Mouse (Mus musculus): Measurements from ENCODE around the gene Srd5a3. TPM values are rescaled to one million over a fixed set of nuclear protein-coding genes. Genes with fewer than 3 reads are reported as not detected.
"Not testable (repeated sequence)": the region's sequence is repeated elsewhere in the genome, so short reads cannot be mapped to it uniquely, and the experiment has no call there.

Srd5a3 gene
- 149 and 297 TPM in 2 replicates for polyA plus RNA-seq (2012; rRNA removed)

DNA sequence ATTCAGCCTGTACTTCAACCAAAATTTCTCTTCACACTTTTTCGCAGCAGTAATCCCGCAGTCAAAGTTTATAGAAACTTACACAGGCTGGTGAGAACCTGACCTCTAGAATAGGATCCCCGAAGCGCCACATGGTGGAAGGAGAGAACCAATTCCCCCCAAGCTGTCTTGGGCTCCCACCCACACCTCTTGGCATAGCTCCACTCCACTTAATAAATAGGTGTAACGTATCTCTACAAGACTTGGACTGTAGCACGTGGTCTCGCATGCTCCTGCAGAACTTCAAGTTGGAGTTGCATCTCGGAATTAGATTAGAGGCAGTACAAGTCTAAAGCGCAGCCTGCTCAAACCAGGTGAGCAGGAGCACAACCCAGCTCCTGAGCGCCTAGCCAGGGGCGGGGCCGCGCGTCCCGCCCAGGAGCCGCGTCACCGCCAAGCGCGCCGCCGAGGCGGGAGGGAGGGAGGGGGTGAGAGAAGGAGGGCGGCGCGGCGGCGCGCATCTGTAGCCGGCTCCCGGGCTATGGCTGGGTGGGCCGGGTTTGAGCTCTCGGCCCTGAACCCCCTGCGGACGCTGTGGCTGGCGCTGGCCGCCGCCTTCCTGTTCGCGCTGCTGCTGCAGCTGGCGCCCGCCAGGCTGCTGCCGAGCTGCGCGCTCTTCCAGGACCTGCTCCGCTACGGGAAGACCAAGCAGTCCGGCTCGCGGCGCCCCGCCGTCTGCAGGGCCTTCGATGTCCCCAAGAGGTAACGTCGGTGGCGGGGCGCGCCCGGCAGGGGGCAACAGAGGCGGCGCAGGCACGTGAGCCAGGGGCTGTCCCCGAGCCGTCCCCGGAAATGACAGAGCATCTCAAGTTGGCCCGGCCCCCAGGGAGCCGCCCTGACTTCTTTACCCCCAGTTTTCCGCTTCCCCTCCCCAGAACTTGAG, at the start of gene Srd5a3:
TSS of gene Srd5a3 (plus strand) at position 464 of the 922 bp plus-strand sequence.
- peak; percentile 93 to 98 for DNase-seq (ENCODE audit: low read depth in 1 of 2, low spot score in 2 of 2)
- H3K36me3 ChIP-seq (ENCODE audit: control insufficient read depth, insufficient read depth, low read length): no peaks in the 10 kb centered on the region
- TF ChIP-seq POLR2A (IDR thresholded peaks at IDR 0.05; ENCODE audit: low read depth, low read length) (peak; percentile 81), CTCF (IDR thresholded peaks at IDR 0.05; ENCODE audit: extremely low read depth, insufficient read depth, insufficient read length, insufficient replicate concordance) (peak; percentile 88)
- H3K4me1 ChIP-seq (ENCODE audit: control insufficient read depth, insufficient read depth, insufficient read length): peaks cover 3% of the 10 kb centered on the region; the same call in 1 of the 2 replicates
- peak within 1 kb of the TSS; percentile 97 for H3K27ac ChIP-seq (ENCODE audit: insufficient read depth, low read length)
- WGBS: 2% methylated on average over 58 of the region's 69 CpGs
- no peaks in the 10 kb centered on the region for H3K27me3 ChIP-seq (ENCODE audit: control insufficient read depth, insufficient read depth, low read length)
- peak within 1 kb of the TSS; percentile 83 for H3K4me3 ChIP-seq (ENCODE audit: extremely low read depth, insufficient read depth, insufficient read length)

DNA sequence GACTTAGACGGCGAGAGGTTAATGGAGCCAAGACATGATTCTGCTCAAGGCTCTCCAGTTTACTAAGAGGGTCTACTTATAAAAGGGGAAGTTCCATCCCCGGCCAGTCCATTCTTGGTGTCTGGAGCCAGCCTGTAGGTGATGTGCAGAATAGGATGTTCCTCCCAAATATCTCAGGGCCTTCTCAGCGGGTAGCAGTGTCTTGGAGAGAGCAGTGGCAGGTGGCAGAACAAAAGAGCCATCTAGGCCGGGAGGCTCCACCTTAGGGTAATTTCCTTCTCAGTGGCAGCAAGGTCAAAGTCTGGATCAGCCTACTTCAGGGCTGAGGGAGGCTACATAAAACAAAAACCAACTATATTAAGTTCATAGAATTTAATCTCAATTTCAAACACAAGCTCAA, 36.3 kb upstream of the Srd5a3 start:
- not testable (repeated sequence) for H3K4me1 ChIP-seq (ENCODE audit: control insufficient read depth, insufficient read depth, insufficient read length); H3K27ac ChIP-seq (ENCODE audit: insufficient read depth, low read length); DNase-seq (ENCODE audit: low read depth in 1 of 2, low spot score in 2 of 2); H3K27me3 ChIP-seq (ENCODE audit: control insufficient read depth, insufficient read depth, low read length); H3K36me3 ChIP-seq (ENCODE audit: control insufficient read depth, insufficient read depth, low read length); H3K4me3 ChIP-seq (ENCODE audit: extremely low read depth, insufficient read depth, insufficient read length)
- 74% methylated on average over 5 of the region's 5 CpGs for WGBS

DNA sequence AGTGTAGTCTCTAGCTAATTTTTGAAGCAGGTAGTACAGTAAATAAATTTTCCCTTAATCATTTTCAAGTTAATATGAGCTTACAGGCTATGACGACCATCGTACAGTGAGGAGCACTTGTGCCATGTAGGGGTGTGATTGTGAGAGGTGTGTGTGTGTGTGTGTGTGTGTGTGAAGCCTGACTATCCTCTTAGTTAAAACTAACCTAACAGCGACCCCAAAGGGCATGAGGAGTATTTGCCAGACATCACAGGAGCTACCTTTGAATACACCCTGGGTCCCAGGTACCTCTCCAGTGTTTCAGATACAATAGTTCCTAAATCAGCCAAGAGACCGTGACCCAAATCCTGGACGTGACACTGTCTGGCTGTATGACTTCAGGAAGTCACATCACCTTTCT, 32.8 kb upstream of the Srd5a3 start:
- Histone ChIP-seq H3K27ac (ENCODE audit: insufficient read depth, low read length) (no peak overlapping the region), H3K27me3 (ENCODE audit: control insufficient read depth, insufficient read depth, low read length) (no peaks in the 10 kb centered on the region), H3K4me1 (ENCODE audit: control insufficient read depth, insufficient read depth, insufficient read length) (no peaks in the 10 kb centered on the region), H3K36me3 (ENCODE audit: control insufficient read depth, insufficient read depth, low read length) (no peaks in the 10 kb centered on the region), H3K4me3 (ENCODE audit: extremely low read depth, insufficient read depth, insufficient read length) (no peak overlapping the region)
- 78% methylated on average over 5 of the region's 5 CpGs for WGBS
- DNase-seq (ENCODE audit: low read depth in 1 of 2, low spot score in 2 of 2): no peak
- no peak for TF ChIP-seq CTCF (IDR thresholded peaks at IDR 0.05; ENCODE audit: extremely low read depth, insufficient read depth, insufficient read length, insufficient replicate concordance)
- no peak for TF ChIP-seq POLR2A (IDR thresholded peaks at IDR 0.05; ENCODE audit: low read depth, low read length)

DNA sequence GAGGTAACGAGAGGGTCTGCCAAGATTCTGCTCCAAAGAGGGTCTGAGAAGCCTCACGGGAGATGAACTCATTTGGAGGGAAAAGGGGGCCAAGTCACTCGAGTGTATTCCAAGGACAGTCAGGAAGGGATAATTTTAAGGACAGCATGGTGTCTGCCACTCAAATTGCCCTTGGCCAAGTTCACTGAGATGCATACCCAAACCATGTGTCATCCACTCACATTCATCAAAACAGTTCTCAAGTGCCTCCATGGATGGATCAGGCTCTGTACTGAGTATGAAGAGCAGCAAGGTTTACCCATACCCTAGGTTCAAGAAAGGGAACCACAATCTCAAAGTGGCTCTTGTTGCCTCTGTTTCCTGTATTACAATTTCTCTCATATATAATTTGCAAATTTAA, 31.6 kb upstream of the Srd5a3 start:
- no peaks in the 10 kb centered on the region for H3K4me1 ChIP-seq (ENCODE audit: control insufficient read depth, insufficient read depth, insufficient read length)
- H3K36me3 ChIP-seq (ENCODE audit: control insufficient read depth, insufficient read depth, low read length): no peaks in the 10 kb centered on the region
- DNase-seq (ENCODE audit: low read depth in 1 of 2, low spot score in 2 of 2): no peak
- WGBS: 74% methylated on average over 3 of the region's 3 CpGs
- TF ChIP-seq CTCF (IDR thresholded peaks at IDR 0.05; ENCODE audit: extremely low read depth, insufficient read depth, insufficient read length, insufficient replicate concordance) (no peak), POLR2A (IDR thresholded peaks at IDR 0.05; ENCODE audit: low read depth, low read length) (no peak)
- no peaks in the 10 kb centered on the region for H3K27me3 ChIP-seq (ENCODE audit: control insufficient read depth, insufficient read depth, low read length)
- no peak overlapping the region for H3K27ac ChIP-seq (ENCODE audit: insufficient read depth, low read length)
- no peak overlapping the region for H3K4me3 ChIP-seq (ENCODE audit: extremely low read depth, insufficient read depth, insufficient read length)

DNA sequence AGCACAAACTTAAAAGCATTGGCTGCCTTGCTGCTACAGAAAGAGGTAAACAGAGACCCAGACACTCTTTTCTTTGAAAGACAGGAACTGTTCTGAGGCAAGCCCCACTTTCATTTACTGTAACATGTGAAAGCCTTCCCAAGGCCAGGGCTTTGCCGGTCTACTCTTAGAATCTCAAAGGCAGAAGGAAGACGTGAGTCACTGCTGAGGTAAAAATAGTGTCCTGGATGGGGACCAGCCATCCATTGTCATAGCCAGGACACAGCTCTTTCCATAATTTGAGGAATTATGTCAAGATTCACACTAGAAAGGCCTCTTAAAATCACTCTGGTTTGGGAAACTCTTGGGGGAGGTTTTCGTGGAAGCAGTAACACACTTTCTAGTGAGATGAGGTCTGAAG, 28.9 kb upstream of the Srd5a3 start:
- Histone ChIP-seq H3K4me1 (ENCODE audit: control insufficient read depth, insufficient read depth, insufficient read length) (no peaks in the 10 kb centered on the region), H3K36me3 (ENCODE audit: control insufficient read depth, insufficient read depth, low read length) (no peaks in the 10 kb centered on the region), H3K4me3 (ENCODE audit: extremely low read depth, insufficient read depth, insufficient read length) (no peak overlapping the region), H3K27me3 (ENCODE audit: control insufficient read depth, insufficient read depth, low read length) (no peaks in the 10 kb centered on the region), H3K27ac (ENCODE audit: insufficient read depth, low read length) (no peak overlapping the region)
- no peak for DNase-seq (ENCODE audit: low read depth in 1 of 2, low spot score in 2 of 2)
- no peak for TF ChIP-seq POLR2A (IDR thresholded peaks at IDR 0.05; ENCODE audit: low read depth, low read length)
- no peak for TF ChIP-seq CTCF (IDR thresholded peaks at IDR 0.05; ENCODE audit: extremely low read depth, insufficient read depth, insufficient read length, insufficient replicate concordance)
- 82% methylated on average over 3 of the region's 3 CpGs for WGBS

DNA sequence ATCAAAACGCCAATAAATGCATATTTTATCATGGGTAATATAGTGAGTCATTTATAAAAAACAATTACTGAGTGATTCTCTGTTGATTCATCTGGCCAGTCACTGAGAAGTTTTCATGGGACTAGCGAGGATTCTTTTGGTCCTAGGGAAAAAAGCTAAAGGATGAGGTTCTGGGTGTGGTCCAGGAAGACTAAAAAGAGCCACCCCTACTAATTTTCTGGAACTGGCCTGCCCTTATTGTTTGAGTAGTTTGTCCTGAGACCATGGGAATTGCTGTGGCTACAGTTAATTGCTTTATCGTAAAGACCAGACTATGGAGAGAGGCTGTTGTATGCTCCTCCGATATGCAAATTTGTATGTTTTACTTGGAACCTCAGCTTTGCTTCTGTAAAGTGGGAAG, 28.1 kb upstream of the Srd5a3 start:
- Histone ChIP-seq H3K4me3 (ENCODE audit: extremely low read depth, insufficient read depth, insufficient read length) (no peak overlapping the region), H3K27me3 (ENCODE audit: control insufficient read depth, insufficient read depth, low read length) (no peaks in the 10 kb centered on the region), H3K4me1 (ENCODE audit: control insufficient read depth, insufficient read depth, insufficient read length) (no peaks in the 10 kb centered on the region), H3K27ac (ENCODE audit: insufficient read depth, low read length) (no peak overlapping the region), H3K36me3 (ENCODE audit: control insufficient read depth, insufficient read depth, low read length) (no peaks in the 10 kb centered on the region)
- TF ChIP-seq CTCF (IDR thresholded peaks at IDR 0.05; ENCODE audit: extremely low read depth, insufficient read depth, insufficient read length, insufficient replicate concordance): no peak
- no peak for TF ChIP-seq POLR2A (IDR thresholded peaks at IDR 0.05; ENCODE audit: low read depth, low read length)
- DNase-seq (ENCODE audit: low read depth in 1 of 2, low spot score in 2 of 2): no peak
- 85% methylated on average over 4 of the region's 4 CpGs for WGBS

DNA sequence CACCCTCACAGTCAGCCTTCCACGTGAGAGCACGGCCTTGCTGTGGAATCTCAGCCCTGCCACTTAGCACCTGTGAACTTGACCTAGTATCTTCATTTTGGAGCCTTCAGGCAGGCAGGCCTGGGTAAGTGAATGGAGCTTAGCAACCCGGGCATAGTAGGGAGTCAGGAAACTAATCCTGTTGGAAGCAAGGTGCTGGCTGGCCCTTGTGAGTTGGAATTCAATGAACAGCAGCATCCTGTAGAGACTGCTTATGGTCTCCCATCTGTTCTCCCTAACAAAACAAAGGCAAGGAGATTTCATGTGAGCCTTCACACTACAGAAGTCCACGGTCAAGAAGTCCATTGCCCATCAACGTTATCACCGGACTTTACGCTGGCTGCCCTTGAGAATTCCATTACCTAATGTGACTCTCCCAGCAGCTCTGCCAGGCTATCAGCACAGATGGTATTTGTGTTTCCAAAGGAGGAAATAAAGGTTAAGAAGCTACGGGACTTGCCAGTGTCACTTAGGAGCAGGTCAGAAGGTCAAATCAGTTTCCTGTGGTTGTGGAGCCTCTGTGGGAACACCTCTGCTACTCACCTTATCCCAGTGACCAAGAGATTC, 24.5 kb upstream of the Srd5a3 start:
- H3K4me1 ChIP-seq (ENCODE audit: control insufficient read depth, insufficient read depth, insufficient read length): no peaks in the 10 kb centered on the region
- H3K27ac ChIP-seq (ENCODE audit: insufficient read depth, low read length): no peak overlapping the region
- no peak for DNase-seq (ENCODE audit: low read depth in 1 of 2, low spot score in 2 of 2)
- H3K27me3 ChIP-seq (ENCODE audit: control insufficient read depth, insufficient read depth, low read length): no peaks in the 10 kb centered on the region
- 82% methylated on average over 8 of the region's 8 CpGs for WGBS
- TF ChIP-seq CTCF (IDR thresholded peaks at IDR 0.05; ENCODE audit: extremely low read depth, insufficient read depth, insufficient read length, insufficient replicate concordance) (no peak), POLR2A (IDR thresholded peaks at IDR 0.05; ENCODE audit: low read depth, low read length) (no peak)
- no peak overlapping the region for H3K4me3 ChIP-seq (ENCODE audit: extremely low read depth, insufficient read depth, insufficient read length)
- H3K36me3 ChIP-seq (ENCODE audit: control insufficient read depth, insufficient read depth, low read length): no peaks in the 10 kb centered on the region
